Mouse (Mus musculus) ES-E14 (cell line): ENCODE results near the gene Chrna5. TPM values are rescaled to one million over a fixed set of nuclear protein-coding genes. Genes with fewer than 3 reads are reported as not detected.

Source experiments
- DNase-seq: peaks from one replicate; pipeline ENCODE4 v3.0.0-alpha.2; 2013; ENCODE audit warnings: low read depth, low spot score
- H3K27ac ChIP-seq: 2 replicates; pipeline ENCODE4 v1.5.1; 2012; ENCODE audit warnings: low read depth, mild to moderate bottlenecking, low read length, moderate library complexity, mixed read lengths; ENCODE audit not compliant: poor library complexity, insufficient read depth, severe bottlenecking
- H3K36me3 ChIP-seq: 2 replicates; pipeline ENCODE4 v1.6.1; 2012; ENCODE audit warnings: mild to moderate bottlenecking, low read length, moderate library complexity, mixed read lengths; ENCODE audit not compliant: control insufficient read depth, poor library complexity, insufficient read depth, severe bottlenecking
- H3K4me1 ChIP-seq, 2 experiments: fragments of 150-350 bp in 1 of 2; sonication (generic) in 1 of 2; 2 replicates each; pipeline ENCODE4 v1.6.1; 2012; ENCODE audit warnings: low read length in 2 of 2, mild to moderate bottlenecking in 1 of 2, mixed read lengths in 1 of 2; ENCODE audit not compliant: control insufficient read depth in 2 of 2, insufficient read depth in 2 of 2, poor library complexity in 1 of 2
- H3K4me3 ChIP-seq, 2 experiments: fragments of 150-350 bp in 1 of 2; sonication (generic) in 1 of 2; 2 replicates each; pipeline ENCODE4 v1.5.1; 2012; ENCODE audit warnings: low read length in 2 of 2, low read depth in 1 of 2, mild to moderate bottlenecking in 1 of 2, mixed read lengths in 1 of 2; ENCODE audit not compliant: insufficient read depth in 1 of 2, poor library complexity in 1 of 2, severe bottlenecking in 1 of 2
- H3K9ac ChIP-seq: 2 replicates; pipeline ENCODE4 v1.6.1; 2012; ENCODE audit warnings: low read depth, mild to moderate bottlenecking, low read length, mixed read lengths; ENCODE audit not compliant: poor library complexity, insufficient read depth, severe bottlenecking
- H3K9me3 ChIP-seq: fragments of 150-350 bp; sonication (generic); 2 replicates; pipeline ENCODE4 v1.6.1; 2012; ENCODE audit warnings: low read depth, mild to moderate bottlenecking, low read length; ENCODE audit not compliant: control insufficient read depth, insufficient read depth
- CHD2 ChIP-seq: IDR thresholded peaks from 2 replicates; pipeline ENCODE4 v1.6.1; 2014; ENCODE audit warnings: mild to moderate bottlenecking, low read depth, low read length, inconsistent platforms
- HCFC1 ChIP-seq: IDR thresholded peaks from 2 replicates; pipeline ENCODE4 v1.6.1; 2012; ENCODE audit warnings: low read length, inconsistent platforms, borderline replicate concordance; ENCODE audit not compliant: insufficient read depth
- MAFK ChIP-seq: IDR thresholded peaks from 2 replicates; pipeline ENCODE4 v1.6.1; 2014; ENCODE audit warnings: mild to moderate bottlenecking, low read depth, low read length, inconsistent platforms; ENCODE audit not compliant: insufficient read depth
- ZC3H11A ChIP-seq: IDR thresholded peaks from 2 replicates; pipeline ENCODE4 v1.6.1; 2012; ENCODE audit warnings: low read depth, mild to moderate bottlenecking, inconsistent platforms, low read length, borderline replicate concordance
- ZNF384 ChIP-seq: IDR thresholded peaks from 2 replicates; pipeline ENCODE4 v1.6.1; 2012; ENCODE audit warnings: low read depth, low read length, inconsistent platforms
- in situ Hi-C, 2 experiments: fragments of 600-800 bp; cut with MboI; formaldehyde crosslinking; loops; one replicate each; pipeline ENCODE4 v1.15.1; 2025; ENCODE audit warnings: low sequenced_read_pairs in 2 of 2, inconsistent platforms in 1 of 2; ENCODE audit not compliant: unreplicated experiment in 2 of 2
- total RNA-seq: library from RNA; depleted of rRNA; stranded (reverse); fragments of 300-350 nt; gene quantifications from 2 replicates; pipeline ENCODE4 v1.2.3, GENCODE M21; 2012; rRNA removed

Gene Chrna5
- total RNA-seq, result 1.3 and 1.7 TPM in 2 replicates

DNA sequence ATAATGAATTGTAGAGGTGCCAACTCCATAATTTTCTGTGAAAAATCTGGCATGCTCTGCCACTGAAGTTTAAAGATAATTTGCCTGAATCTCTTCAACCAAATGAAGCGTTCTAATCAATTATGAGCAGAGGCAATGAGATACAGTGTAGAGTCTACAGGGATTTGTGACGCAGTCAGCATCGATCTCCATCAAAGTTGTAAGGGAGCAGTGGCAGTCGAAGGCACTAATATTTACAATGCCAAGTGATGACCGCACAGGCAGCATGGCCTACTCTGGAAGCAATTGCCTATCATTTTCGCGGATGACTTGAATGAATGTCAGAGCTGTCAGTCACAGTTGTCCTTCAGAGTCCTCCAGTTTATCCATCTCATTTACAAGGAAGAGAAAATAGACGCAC, at the start of gene Chrna5:
Gene Chrna5, plus strand, starts transcription at position 207 of the 400 bp plus-strand sequence.
- Histone ChIP-seq H3K4me1 (0 out of 4 replicates have a peak, but pooled peaks cover 0 to 2% of the 10 kb centered on the region in 2 experiments), H3K36me3 (no peaks in the 10 kb centered on the region), H3K4me3 (peak within 1 kb of the TSS; percentile 86 to 94), H3K27ac (no peak within 1 kb of the TSS), H3K9me3 (no peaks in the 10 kb centered on the region), H3K9ac (peak within 1 kb of the TSS; percentile 77)
- DNase-seq, result no peak
- in situ Hi-C loops, result no loop called here
- TF ChIP-seq HCFC1, result no peak
- TF ChIP-seq ZNF384, result no peak
- no peak for TF ChIP-seq ZC3H11A
- TF ChIP-seq MAFK, result no peak
- TF ChIP-seq CHD2, result no peak

DNA sequence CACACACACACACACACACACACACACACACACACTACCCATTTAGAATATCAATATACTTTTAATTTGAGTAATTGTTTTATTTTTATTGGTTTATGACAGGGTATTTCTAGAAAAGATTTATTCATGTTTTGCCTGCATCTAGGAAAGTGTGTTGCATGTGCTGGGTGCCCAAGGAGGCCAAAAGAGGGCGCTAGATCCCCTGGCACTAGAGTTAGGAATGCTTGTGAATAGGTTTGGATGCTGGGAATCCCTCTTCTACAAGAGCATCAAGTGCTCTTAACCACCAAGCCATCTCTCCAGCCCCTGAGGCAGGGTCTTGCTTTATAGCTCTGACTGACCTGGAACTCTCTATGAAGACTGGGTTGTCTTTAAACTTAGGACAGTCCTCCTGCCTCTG, 48.9 kb upstream of the Chrna5 start:
- peak; percentile 59 for DNase-seq
- Histone ChIP-seq H3K27ac (no peak overlapping the region), H3K9ac (no peak overlapping the region), H3K9me3 (no peaks in the 10 kb centered on the region), H3K4me3 (no peak overlapping the region), H3K4me1 (no peaks in the 10 kb centered on the region), H3K36me3 (no peaks in the 10 kb centered on the region)
- in situ Hi-C loops, result loop anchor here in 1 of 2 experiments (25.0 kb wide), 1 partner anchor 181 kb away; no protein-coding TSS in a partner anchor
- no peak for TF ChIP-seq CHD2
- TF ChIP-seq ZC3H11A, result peak; percentile 62; the same call in 1 of the 2 replicates

DNA sequence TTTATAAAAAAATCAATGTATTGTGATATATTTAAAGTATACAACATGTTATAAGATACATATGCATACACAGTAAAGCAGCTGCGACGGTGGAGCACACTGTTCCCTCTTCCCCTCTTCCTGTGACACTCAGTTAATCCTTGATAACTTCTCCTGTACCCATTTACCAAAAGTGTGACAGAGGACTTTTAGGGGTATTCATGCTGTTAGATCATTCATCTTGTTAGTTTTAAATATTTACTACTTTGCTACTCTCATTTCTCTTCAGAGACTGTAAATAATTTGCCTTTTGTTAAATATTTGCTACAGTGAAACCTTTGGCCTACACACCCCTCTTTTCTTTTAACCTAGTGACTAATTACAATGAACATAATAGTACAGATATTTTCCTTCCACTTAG, 48.3 kb upstream of the Chrna5 start:
- in situ Hi-C loops, result loop anchor here in 1 of 2 experiments (25.0 kb wide), 1 partner anchor 180 kb away; no protein-coding TSS in a partner anchor
- H3K36me3 ChIP-seq, result no peaks in the 10 kb centered on the region
- no peaks in the 10 kb centered on the region for H3K4me1 ChIP-seq
- no peak for DNase-seq
- TF ChIP-seq CHD2 (no peak), ZC3H11A (no peak), HCFC1 (no peak), MAFK (no peak), ZNF384 (no peak)
- H3K27ac ChIP-seq, result no peak overlapping the region
- H3K4me3 ChIP-seq, result no peak overlapping the region
- no peaks in the 10 kb centered on the region for H3K9me3 ChIP-seq
- no peak overlapping the region for H3K9ac ChIP-seq

DNA sequence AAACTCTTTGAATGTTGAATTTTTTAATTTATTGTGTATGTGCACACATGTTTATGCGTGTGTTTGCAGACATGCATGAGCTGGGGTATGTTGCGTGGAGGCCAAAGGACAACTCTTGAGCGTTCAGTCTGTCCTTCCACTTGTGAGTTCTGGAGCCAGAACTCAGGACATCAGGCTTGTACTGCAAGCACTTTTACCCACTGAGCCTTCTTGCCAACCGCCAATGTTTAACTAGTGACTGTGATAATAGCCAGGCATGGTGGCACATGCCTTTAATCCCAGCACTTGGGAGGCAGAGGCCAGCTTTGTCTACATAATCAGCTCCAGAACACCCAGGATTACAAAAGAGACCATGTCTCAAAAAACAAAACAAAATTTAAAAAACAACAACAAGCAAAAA, 38.6 kb upstream of the Chrna5 start:
- H3K4me1 ChIP-seq, result no peaks in the 10 kb centered on the region

DNA sequence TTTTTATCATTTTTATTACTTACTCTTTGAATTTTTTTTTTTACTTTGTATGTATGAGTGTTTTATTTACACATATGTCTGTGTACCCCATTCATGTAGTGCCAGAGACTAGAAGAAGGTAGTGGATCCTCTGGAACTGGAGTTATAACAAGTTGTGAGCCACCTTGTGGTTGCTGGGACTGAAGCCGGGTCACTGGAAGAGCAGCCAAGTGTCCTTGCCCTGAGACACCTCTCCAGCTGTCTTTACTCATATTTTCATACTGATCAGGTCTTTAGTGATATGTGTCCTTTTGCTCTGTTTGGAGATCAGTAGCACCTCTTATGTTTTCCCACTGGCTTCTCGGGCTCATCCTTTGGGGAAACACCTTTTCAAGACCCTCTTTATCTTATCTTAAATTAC, 36.2 kb upstream of the Chrna5 start:
- H3K9me3 ChIP-seq, result no peaks in the 10 kb centered on the region
- TF ChIP-seq ZC3H11A (no peak), ZNF384 (no peak), CHD2 (no peak), HCFC1 (no peak), MAFK (no peak)
- H3K27ac ChIP-seq, result no peak overlapping the region
- H3K9ac ChIP-seq, result no peak overlapping the region
- H3K4me1 ChIP-seq, result peaks cover 0 to under 1% of the 10 kb centered on the region in 2 experiments; a peak in 1 of 4 replicates
- DNase-seq, result no peak
- no peak overlapping the region for H3K4me3 ChIP-seq
- in situ Hi-C loops, result loop anchor here in 1 of 2 experiments (25.0 kb wide), 1 partner anchor 168 kb away; no protein-coding TSS in a partner anchor
- no peaks in the 10 kb centered on the region for H3K36me3 ChIP-seq

More for the DNA sequence above, 38.6 kb upstream of the Chrna5 start:
- Histone ChIP-seq H3K27ac (no peak overlapping the region), H3K9ac (no peak overlapping the region), H3K36me3 (no peaks in the 10 kb centered on the region), H3K9me3 (no peaks in the 10 kb centered on the region), H3K4me3 (no peak overlapping the region)
- no peak for TF ChIP-seq ZC3H11A
- TF ChIP-seq MAFK, result no peak
- no peak for TF ChIP-seq ZNF384
- TF ChIP-seq HCFC1, result no peak
- TF ChIP-seq CHD2, result no peak
- in situ Hi-C loops, result loop anchor here in 1 of 2 experiments (25.0 kb wide), 1 partner anchor 170 kb away; no protein-coding TSS in a partner anchor
- no peak for DNase-seq
